In genomic region chr10:84704594-84704993, GRCm38 (mm10) we compare ENCODE assay signal across 21 mouse cellular contexts. TPM values are rescaled to one million over a fixed set of nuclear protein-coding genes. Genes with fewer than 3 reads are reported as not detected.
"Had no signal": no experiment of that assay in that cellular context is flagged by ENCODE, and none has a peak within 500 bp of the region (broad histone marks: within the 10 kb centered on the region; RNA-seq: fewer than 3 reads in every experiment).

No protein-coding gene starts in this region.

- H3K27me3 ChIP-seq: neural tube, embryonic 13.5 days; neural tube, embryonic 15.5 days; stomach, embryonic 15.5 days had no signal

- H3K9me3 ChIP-seq: neural tube, embryonic 13.5 days; neural tube, embryonic 15.5 days; stomach, embryonic 15.5 days had no signal

- H3K4me3 ChIP-seq: neural tube, embryonic 13.5 days; neural tube, embryonic 15.5 days; stomach, embryonic 15.5 days had no signal

- H3K27ac ChIP-seq: neural tube, embryonic 13.5 days; neural tube, embryonic 15.5 days; stomach, embryonic 15.5 days; stomach, postnatal 0 days had no signal

- DNase-seq: retina, postnatal 1 day; right cerebral cortex, adult 18-20 months; right cerebral cortex, postnatal 14 days; right cerebral cortex, postnatal 25 days; right cerebral cortex, postnatal 4 days; spleen, adult 18-20 months; thymus, adult 18-20 months; thymus, adult 2 months; thymus, postnatal 14 days; thymus, postnatal 25 days; thymus, postnatal 36 days; thymus, postnatal 4 days had no signal

- H3K9ac ChIP-seq: neural tube, embryonic 13.5 days; neural tube, embryonic 15.5 days; stomach, embryonic 15.5 days had no signal

- H3K4me1 ChIP-seq: stomach, embryonic 15.5 days had no signal

- H3K4me2 ChIP-seq: neural tube, embryonic 13.5 days; neural tube, embryonic 15.5 days; stomach, embryonic 15.5 days had no signal

- H3K36me3 ChIP-seq: stomach, embryonic 15.5 days had no signal

RNA-seq across cellular contexts. Expression of gene Rfx4, which starts 51.3 kb away (rescaled TPM):
- total RNA-seq: neutrophil, adult 5-6 weeks had no signal
- polyA plus RNA-seq: small intestine, adult 2 months; spleen, adult 2 months; stomach, embryonic 14.5 days; stomach, embryonic 16.5 days; stomach, postnatal 0 days had no signal
